ENCODE assay signal across 9 mouse cellular contexts in genomic region chr8:104145981-104146689, GRCm38 (mm10). TPM values are rescaled to one million over a fixed set of nuclear protein-coding genes. Genes with fewer than 3 reads are reported as not detected.
DNase-seq lines count a peak whose midpoint lies in the region; ATAC-seq and TF ChIP-seq lines count a peak whose summit lies in the region.
"Had no signal": no experiment of that assay in that cellular context is flagged by ENCODE, and none has a peak within 500 bp of the region (broad histone marks: within the 10 kb centered on the region; RNA-seq: fewer than 3 reads in every experiment).

No protein-coding gene starts in this region.

- no peak overlapping the region for H3K27ac ChIP-seq in left cerebral cortex, adult 2 months

- peak; percentile 91 for TF ChIP-seq CTCF in left cerebral cortex, adult 2 months (IDR thresholded peaks at IDR 0.05)

- no peak overlapping the region for H3K4me3 ChIP-seq in left cerebral cortex, adult 2 months
- H3K4me3 ChIP-seq: megakaryocyte, embryonic 14.5 days had no signal

- peak; percentile 61 for ATAC-seq in activated CD4-positive, CD25-positive, alpha-beta regulatory T cell, adult 4 months
- peak; percentile 87 for ATAC-seq in megakaryocyte-erythroid progenitor cell, adult 5-6 weeks (replicated peaks; ENCODE audit: low FRiP score, low TSS enrichment, poor library complexity, severe bottlenecking)

- peak; percentile 78 to 84 for DNase-seq in cerebellum, postnatal 36 days
- peak; percentile 81 for DNase-seq in gastrocnemius, postnatal 14 days
- DNase-seq in induced T-regulatory cell, adult 2 months (ENCODE audit: low read depth) = peak; percentile 78
- DNase-seq in left cerebral cortex, adult 2 months (ENCODE audit: extremely low spot score in 1 of 2, low spot score in 2 of 2) = peak; percentile 80 to 87
- peak; percentile 65 for DNase-seq in right cerebral cortex, postnatal 25 days
- peak; percentile 90 for DNase-seq in urinary bladder, postnatal 25 days (ENCODE audit: low spot score)

- intact Hi-C loops in gastrocnemius, postnatal 14 days (cut with DNase I; ENCODE audit: low total_unique reads) = loop anchor here (5.0 kb wide), 2 partner anchors 71 to 196 kb away; no protein-coding TSS in a partner anchor
- intact Hi-C loops in left cerebral cortex, adult 2 months (cut with DNase I) = loop anchor here (1.0 to 5.0 kb wide), 3 partner anchors 55 to 196 kb away; no protein-coding TSS in a partner anchor

RNA-seq across cellular contexts. Expression of gene Bean1, which starts 24.1 kb away (rescaled TPM):
- not detected for polyA plus RNA-seq in activated CD4-positive, CD25-positive, alpha-beta regulatory T cell, adult 4 months (2017; shearing (Covaris generic))
- under 1 TPM; 0.53 to 0.90 TPM for total RNA-seq in gastrocnemius, postnatal 14 days (2021)
- 10 to 100 TPM in 1 of 2 experiments, 1 to 10 TPM in 1; 9.3 to 12.2 TPM for total RNA-seq in left cerebral cortex, adult 2 months (2021)
- total RNA-seq in megakaryocyte-erythroid progenitor cell, adult 5-6 weeks (2014; fragmentation: Nextera tagmentation) = not detected in 2 replicates
- total RNA-seq in megakaryocyte-erythroid progenitor cell, adult 5-6 weeks (2017) = not detected in 2 replicates

RNA-seq across cellular contexts. Expression of gene Cdh5, which starts 44.7 kb away (rescaled TPM):
- polyA plus RNA-seq in activated CD4-positive, CD25-positive, alpha-beta regulatory T cell, adult 4 months (2017; shearing (Covaris generic)) = under 1 TPM in 1 of 2 experiments, not detected in 1; 0.11 TPM
- 100 to 1,000 TPM; 134 to 136 TPM for total RNA-seq in gastrocnemius, postnatal 14 days (2021)
- 10 to 100 TPM; 11.7 to 12.0 TPM for total RNA-seq in left cerebral cortex, adult 2 months (2021)
- not detected in 2 replicates for total RNA-seq in megakaryocyte-erythroid progenitor cell, adult 5-6 weeks (2014; fragmentation: Nextera tagmentation)
- not detected in 2 replicates for total RNA-seq in megakaryocyte-erythroid progenitor cell, adult 5-6 weeks (2017)

Comparison
In these comparisons a context has a peak if more than half of its experiments do, and no peak if none do; other contexts are left out.
1. RNA of gene Bean1, which starts 24.1 kb away (total RNA-seq): 9.3 to 12.2 TPM in left cerebral cortex, adult 2 months; 0.53 to 0.90 TPM in gastrocnemius, postnatal 14 days and not detected in megakaryocyte-erythroid progenitor cell, adult 5-6 weeks; every median in the first group is over 4 times any median in the second.
2. RNA of gene Cdh5, which starts 44.7 kb away (total RNA-seq): 134 to 136 TPM in gastrocnemius, postnatal 14 days and 11.7 to 12.0 TPM in left cerebral cortex, adult 2 months; not detected in megakaryocyte-erythroid progenitor cell, adult 5-6 weeks; every median in the first group is over 10 times any median in the second.
3. Peak in every context shown above with its lines, with median percentiles within 50 percentile points of each other: DNase-seq.